Mouse (Mus musculus) heart, embryonic 11.5 days (tissue): ENCODE data around the gene Npm3. TPM values are rescaled to one million over a fixed set of nuclear protein-coding genes. Genes with fewer than 3 reads are reported as not detected.

Source experiments
- ATAC-seq: fragments of 200-750 bp; cut with Nextera tagmentation; replicated peaks from 2 replicates; pipeline ENCODE4 v1.8.0; 2017; ENCODE audit warnings: moderate library complexity; ENCODE audit not compliant: insufficient number of reproducible peaks, low FRiP score, low TSS enrichment
- H3K27ac ChIP-seq: fragments of 300-500 bp; sonication (generic); 2 replicates; pipeline ENCODE4 v1.5.1; 2014; ENCODE audit warnings: mild to moderate bottlenecking, low read depth, low read length
- H3K27me3 ChIP-seq: fragments of 300-500 bp; sonication (generic); 2 replicates; pipeline ENCODE4 v1.6.1; 2014; ENCODE audit warnings: mild to moderate bottlenecking, low read length, mixed read lengths; ENCODE audit not compliant: control insufficient read depth, insufficient read depth
- H3K36me3 ChIP-seq: fragments of 300-500 bp; sonication (generic); 2 replicates; pipeline ENCODE4 v1.6.1; 2014; ENCODE audit warnings: mild to moderate bottlenecking, low read length, moderate library complexity, mixed read lengths; ENCODE audit not compliant: control insufficient read depth, insufficient read depth
- H3K4me1 ChIP-seq: fragments of 300-500 bp; sonication (generic); 2 replicates; pipeline ENCODE4 v1.6.1; 2014; ENCODE audit warnings: low read length; ENCODE audit not compliant: control insufficient read depth, insufficient read depth
- H3K4me2 ChIP-seq: fragments of 300-500 bp; sonication (generic); 2 replicates; pipeline ENCODE4 v1.6.1; 2014; ENCODE audit warnings: mild to moderate bottlenecking, moderate library complexity
- H3K4me3 ChIP-seq: fragments of 300-500 bp; sonication (generic); 2 replicates; pipeline ENCODE4 v1.5.1; 2014; ENCODE audit warnings: low read depth, low read length
- H3K9ac ChIP-seq: fragments of 300-500 bp; sonication (generic); 2 replicates; pipeline ENCODE4 v1.6.1; 2014; ENCODE audit warnings: mild to moderate bottlenecking, low read depth, low read length, moderate library complexity
- H3K9me3 ChIP-seq: fragments of 300-500 bp; sonication (generic); replicated peaks from 2 replicates; pipeline ENCODE4 v1.6.1; 2016; ENCODE audit warnings: low read length; ENCODE audit not compliant: control insufficient read depth
- WGBS: fragments of 180-500 bp; shearing (Covaris S2); extraction: QIAGEN DNeasy Blood & Tissue Kit; methylation state at CpG from one replicate; pipeline ENCODE4 v1.1.7; 2014; ENCODE audit not compliant: insufficient replicate concordance; 5-methylcytosine and 5-hydroxymethylcytosine counted together
- polyA plus RNA-seq: library from polyadenylated mRNA; unstranded; fragments of >200 nt; fragmentation: Nextera tagmentation; extraction: Ambion mirVana; gene quantifications from 2 replicates; pipeline ENCODE4 v1.2.1, GENCODE M21; 2014

The Npm3 gene
- polyA plus RNA-seq, 1 experiment from 2014 or later: 11.4 TPM

- H3K36me3 ChIP-seq: peaks cover 4% of the 10 kb centered on the region
- H3K9me3 ChIP-seq: no peaks in the 10 kb centered on the region
- 11% methylated on average over 11 of the region's 11 CpGs for WGBS
- peaks cover 38% of the 10 kb centered on the region for H3K27me3 ChIP-seq
- H3K4me2 ChIP-seq: no peak overlapping the region
- H3K4me1 ChIP-seq: peaks cover 24% of the 10 kb centered on the region
- H3K27ac ChIP-seq: no peak overlapping the region
- no peak for ATAC-seq
- H3K4me3 ChIP-seq: no peak overlapping the region
- 0 out of 2 replicates have a peak overlapping the region, but pooled peaks have one; percentile 16 for H3K9ac ChIP-seq
Observed at GRCm38 (mm10) chr19:45747028-45747867, 2.1 kb downstream of the Npm3 start.

DNA sequence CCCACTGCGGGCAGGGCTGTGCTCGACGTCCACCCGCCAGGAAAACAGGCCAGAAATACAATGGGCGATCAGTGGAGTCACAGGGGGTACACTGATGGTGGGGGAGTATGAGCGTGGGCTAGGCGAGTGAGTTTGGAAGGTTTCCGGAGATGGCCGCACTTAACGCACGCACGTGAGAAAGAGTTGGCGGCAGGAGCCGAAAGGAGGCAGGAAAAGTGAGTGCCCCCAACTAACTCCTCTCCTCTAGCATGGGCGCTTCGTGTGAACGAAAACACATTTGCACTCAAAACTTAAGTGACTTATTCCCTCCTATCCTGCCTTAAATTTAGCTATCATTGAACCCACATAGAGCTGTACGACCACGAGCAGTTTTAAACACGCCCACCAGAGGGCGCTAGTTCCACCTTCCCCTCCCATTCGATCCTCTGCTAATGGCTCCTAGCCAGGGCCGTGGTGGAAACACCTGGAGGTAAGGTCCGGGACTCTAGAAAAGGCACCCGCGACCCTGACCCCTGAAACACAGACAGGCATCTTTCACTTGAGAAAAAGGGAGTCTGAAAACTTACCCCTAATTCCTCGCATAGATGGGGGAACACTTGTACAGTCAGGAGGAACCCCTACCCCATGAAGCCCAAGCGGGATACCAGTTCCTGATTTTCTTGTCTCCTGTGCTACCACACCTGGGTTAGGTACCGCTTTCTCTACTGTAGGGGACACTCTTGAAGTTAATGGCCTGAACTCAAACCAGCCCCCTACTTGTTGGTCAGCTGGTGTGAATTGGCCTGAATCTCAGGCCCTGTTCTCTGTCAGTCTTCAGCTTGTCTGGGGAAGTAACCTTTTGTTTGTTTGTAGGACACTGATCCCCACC lies 3.0 kb downstream of the Npm3 start:
- WGBS: 6% methylated on average over 29 of the region's 29 CpGs
- H3K4me1 ChIP-seq: peaks cover 31% of the 10 kb centered on the region
- no peaks in the 10 kb centered on the region for H3K36me3 ChIP-seq
- H3K27ac ChIP-seq: no peak overlapping the region
- peak overlapping the region; percentile 27; the same call in 1 of the 2 replicates for H3K4me3 ChIP-seq
- H3K9ac ChIP-seq: no peak overlapping the region
- H3K4me2 ChIP-seq: peak overlapping the region; percentile 57
- ATAC-seq: 0 out of 2 replicates have a peak, but pooled peaks have one; percentile 24
- H3K9me3 ChIP-seq: no peaks in the 10 kb centered on the region
- peaks cover 47% of the 10 kb centered on the region for H3K27me3 ChIP-seq

DNA sequence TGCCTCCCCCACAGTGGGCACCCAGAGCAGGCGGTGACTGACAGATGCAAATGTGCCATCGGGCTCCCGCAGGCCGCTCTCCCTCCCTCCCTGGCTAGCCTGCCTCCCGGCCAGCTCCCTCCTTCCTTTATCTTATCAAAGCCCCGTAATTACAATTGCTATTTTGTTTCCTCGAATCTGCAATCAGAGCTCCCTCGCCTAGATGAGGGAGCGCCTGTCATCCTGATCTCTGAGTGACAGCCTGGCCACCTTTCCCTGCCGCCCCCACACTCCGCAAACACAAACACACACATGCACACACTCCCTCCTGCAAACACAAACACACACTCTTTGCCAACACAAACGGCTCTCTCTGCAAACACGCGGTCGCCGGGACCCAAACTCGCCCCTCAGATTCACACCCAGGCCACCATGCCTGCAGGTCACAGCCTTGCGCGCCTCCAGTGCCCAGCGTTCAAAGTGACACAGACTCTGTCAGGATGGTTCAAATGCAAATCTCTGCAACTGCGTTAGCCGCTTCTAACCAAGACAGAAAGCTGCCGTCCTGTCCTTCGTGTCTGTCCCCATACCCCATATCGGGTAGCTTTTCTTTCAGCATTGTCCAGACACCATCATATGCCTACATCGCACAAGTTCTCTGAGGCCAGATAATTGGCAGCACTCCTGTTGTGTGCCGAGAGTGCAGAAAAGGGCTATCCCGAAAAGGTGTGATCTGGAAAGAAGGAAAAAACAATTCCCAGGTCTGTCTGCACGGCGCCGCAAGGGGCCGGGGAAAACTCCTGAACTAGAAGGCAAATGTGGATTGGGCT lies 3.8 kb downstream of the Npm3 start:
- WGBS: under 1% methylated on average over 32 of the region's 32 CpGs
- H3K4me2 ChIP-seq: peak overlapping the region; percentile 57
- peaks cover 55% of the 10 kb centered on the region for H3K27me3 ChIP-seq
- peaks cover 31% of the 10 kb centered on the region for H3K4me1 ChIP-seq
- H3K9me3 ChIP-seq: no peaks in the 10 kb centered on the region
- peak overlapping the region; percentile 27 for H3K4me3 ChIP-seq
- ATAC-seq: no peak
- H3K36me3 ChIP-seq: no peaks in the 10 kb centered on the region
- H3K27ac ChIP-seq: no peak overlapping the region
- H3K9ac ChIP-seq: no peak overlapping the region

GRCm38 (mm10) chr19:45743619-45744018 lies 5.8 kb downstream of the Npm3 start:
- ATAC-seq: no peak
- H3K9ac ChIP-seq: no peak overlapping the region
- H3K27ac ChIP-seq: no peak overlapping the region
- H3K9me3 ChIP-seq: no peaks in the 10 kb centered on the region
- H3K4me1 ChIP-seq: peaks cover 30% of the 10 kb centered on the region
- no peak overlapping the region for H3K4me3 ChIP-seq
- H3K4me2 ChIP-seq: no peak overlapping the region; the same call in 1 of the 2 replicates
- WGBS: 16% methylated on average over 7 of the region's 7 CpGs
- H3K36me3 ChIP-seq: no peaks in the 10 kb centered on the region
- peaks cover 72% of the 10 kb centered on the region for H3K27me3 ChIP-seq

GRCm38 (mm10) chr19:45742984-45743575 lies 6.3 kb downstream of the Npm3 start:
- Histone ChIP-seq H3K4me1 (peaks cover 25% of the 10 kb centered on the region), H3K4me2 (peak overlapping the region; percentile 97), H3K4me3 (peak overlapping the region; percentile 54), H3K27me3 (peaks cover 77% of the 10 kb centered on the region), H3K9me3 (no peaks in the 10 kb centered on the region), H3K36me3 (no peaks in the 10 kb centered on the region), H3K27ac (no peak overlapping the region), H3K9ac (0 out of 2 replicates have a peak overlapping the region, but pooled peaks have one; percentile 22)
- WGBS: 2% methylated on average over 19 of the region's 44 CpGs
- ATAC-seq: no peak

- H3K4me1 ChIP-seq: peaks cover 25% of the 10 kb centered on the region
Observed at GRCm38 (mm10) chr19:45742218-45742983, 7.0 kb downstream of the Npm3 start, which contains the start of gene Fgf8. Gene Fgf8 (minus strand): TSS chr19:45742915.

DNA sequence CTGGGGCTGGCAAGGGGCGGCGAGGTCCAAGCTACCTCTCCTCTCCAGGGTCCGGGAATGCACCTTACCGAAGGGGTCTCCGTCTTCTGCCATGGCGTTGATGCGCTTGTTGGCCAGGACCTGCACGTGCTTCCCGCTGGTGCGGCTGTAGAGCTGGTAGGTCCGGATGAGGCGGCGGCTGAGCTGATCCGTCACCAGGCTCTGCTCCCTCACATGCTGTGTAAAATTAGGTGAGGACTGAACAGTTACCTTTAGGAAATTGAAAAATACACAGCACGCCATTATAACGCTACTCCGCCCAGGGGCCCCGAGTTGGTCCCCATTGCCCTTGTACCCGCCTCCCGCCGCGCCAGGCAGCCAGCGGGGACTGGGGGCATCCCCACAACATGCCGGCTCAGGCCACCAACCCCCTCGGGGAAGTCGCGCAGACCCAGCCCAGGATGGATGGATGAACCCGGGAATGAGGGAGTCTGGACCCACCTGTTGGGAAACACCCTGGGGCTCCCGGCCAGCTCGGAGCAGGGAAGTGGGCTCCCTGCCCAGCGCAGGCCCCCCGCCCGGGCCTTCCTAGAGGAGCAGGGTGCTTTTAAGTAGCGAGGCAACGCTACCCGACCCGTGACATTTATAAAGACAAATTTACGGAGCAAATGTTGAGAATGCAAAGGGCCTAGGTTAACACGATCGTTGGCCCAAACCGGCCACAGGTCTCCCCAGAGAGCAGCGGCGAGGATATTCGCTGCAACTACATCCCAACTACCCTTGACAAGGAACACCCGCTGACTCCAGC lies 7.8 kb downstream of the Npm3 start:
- WGBS: 2% methylated on average over 45 of the region's 45 CpGs
- ATAC-seq: no peak
- Histone ChIP-seq H3K9me3 (no peaks in the 10 kb centered on the region), H3K4me1 (peaks cover 28% of the 10 kb centered on the region), H3K36me3 (no peaks in the 10 kb centered on the region), H3K9ac (no peak overlapping the region), H3K4me3 (peak overlapping the region; percentile 54), H3K27ac (no peak overlapping the region), H3K27me3 (peaks cover 92% of the 10 kb centered on the region), H3K4me2 (peak overlapping the region; percentile 97)

More at GRCm38 (mm10) chr19:45742218-45742983, 7.0 kb downstream of the Npm3 start, which contains the start of gene Fgf8:
- ATAC-seq: no peak
- WGBS: under 1% methylated on average over 55 of the region's 68 CpGs
- H3K9ac ChIP-seq: peak within 1 kb of the TSS; percentile 58; the same call in 1 of the 2 replicates
- peaks cover 84% of the 10 kb centered on the region for H3K27me3 ChIP-seq
- peak within 1 kb of the TSS; percentile 54 for H3K4me3 ChIP-seq
- no peaks in the 10 kb centered on the region for H3K9me3 ChIP-seq
- H3K36me3 ChIP-seq: no peaks in the 10 kb centered on the region
- no peak within 1 kb of the TSS for H3K27ac ChIP-seq
- peak within 1 kb of the TSS; percentile 97 for H3K4me2 ChIP-seq
